Mouse (Mus musculus) lung, postnatal 0 days (tissue): ENCODE data around the gene Tctn1.
A peak's percentile ranks its signal among the peaks of the same experiment; 100 is the strongest.

Experiments used
- CTCF ChIP-seq: IDR thresholded peaks from 2 replicates; pipeline ENCODE4 v1.5.1; 2016; ENCODE audit warnings: antibody characterized with exemption, mild to moderate bottlenecking
- EP300 ChIP-seq: IDR thresholded peaks from 2 replicates; pipeline ENCODE4 v1.6.1; 2016; ENCODE audit warnings: antibody characterized with exemption, mild to moderate bottlenecking, control low read depth

- TF ChIP-seq CTCF (peak; percentile 26), EP300 (no peak)
Measured at GRCm38 (mm10) chr5:122262104-122262503, 2.2 kb downstream of the Tctn1 start.
